Mouse (Mus musculus) liver, adult 2 months (tissue): ENCODE data around the gene Pla2g4e. TPM values are rescaled to one million over a fixed set of nuclear protein-coding genes. Genes with fewer than 3 reads are reported as not detected.

Source experiments
- DNase-seq: peaks from one replicate; pipeline ENCODE4 v3.0.0-alpha.2; 2011; ENCODE audit warnings: low read depth, low spot score; ENCODE audit errors: extremely low read depth
- H3K27ac ChIP-seq: fragments of 200-500 bp; replicated peaks from 2 replicates; pipeline ENCODE4 v1.5.1; 2012; ENCODE audit warnings: low read depth, mild to moderate bottlenecking, control low read depth, inconsistent platforms, low read length; ENCODE audit not compliant: insufficient read depth
- H3K27me3 ChIP-seq: fragments of 200-500 bp; 2 replicates; pipeline ENCODE4 v1.6.1; 2012; ENCODE audit warnings: mild to moderate bottlenecking, moderate library complexity, low read length, inconsistent platforms; ENCODE audit not compliant: control insufficient read depth, insufficient read depth
- H3K36me3 ChIP-seq: fragments of 200-500 bp; 2 replicates; pipeline ENCODE4 v1.6.1; 2012; ENCODE audit warnings: low read length, inconsistent platforms; ENCODE audit not compliant: control insufficient read depth, insufficient read depth
- H3K4me1 ChIP-seq: fragments of 200-500 bp; 2 replicates; pipeline ENCODE4 v1.6.1; 2011; ENCODE audit warnings: low read length; ENCODE audit not compliant: control insufficient read depth, insufficient read depth
- H3K4me3 ChIP-seq: fragments of 200-500 bp; 2 replicates; pipeline ENCODE4 v1.5.1; 2011; ENCODE audit warnings: low read depth, mild to moderate bottlenecking, control low read depth, low read length, moderate library complexity; ENCODE audit not compliant: insufficient read depth
- H3K79me2 ChIP-seq: fragments of 200-500 bp; 2 replicates; pipeline ENCODE4 v1.6.1; 2012; ENCODE audit warnings: inconsistent platforms, mild to moderate bottlenecking, low read length, moderate library complexity; ENCODE audit not compliant: control insufficient read depth, insufficient read depth
- H3K9ac ChIP-seq: fragments of 200-500 bp; 2 replicates; pipeline ENCODE4 v1.6.1; 2012; ENCODE audit warnings: low read depth, mild to moderate bottlenecking, control low read depth, inconsistent platforms, low read length
- CTCF ChIP-seq: fragments of 200-500 bp; IDR thresholded peaks from 2 replicates; pipeline ENCODE4 v1.5.1; 2011; ENCODE audit warnings: low read depth, low read length, control low read depth
- POLR2A ChIP-seq: fragments of 200-500 bp; IDR thresholded peaks from 2 replicates; pipeline ENCODE4 v1.6.1; 2011; ENCODE audit warnings: low read length, control low read depth; ENCODE audit not compliant: insufficient read depth; ENCODE audit errors: extremely low read depth
- WGBS: fragments of 180-500 bp; shearing (Covaris S2); methylation state at CpG from one replicate; pipeline ENCODE4 v1.1.7; 2018; 5-methylcytosine and 5-hydroxymethylcytosine counted together
- polyA plus RNA-seq: library from polyadenylated mRNA; depleted of rRNA; stranded (reverse); fragments of >200 nt; gene quantifications from 2 replicates; pipeline ENCODE4 v1.2.3, GENCODE M21; 2012
- total RNA-seq: library from RNA; depleted of rRNA; stranded (reverse); fragments of >200 nt; gene quantifications from 2 replicates; pipeline ENCODE4 v1.2.3, GENCODE M21; 2014

The Pla2g4e gene
- total and polyA plus RNA-seq, 2 experiments: not detected

DNA sequence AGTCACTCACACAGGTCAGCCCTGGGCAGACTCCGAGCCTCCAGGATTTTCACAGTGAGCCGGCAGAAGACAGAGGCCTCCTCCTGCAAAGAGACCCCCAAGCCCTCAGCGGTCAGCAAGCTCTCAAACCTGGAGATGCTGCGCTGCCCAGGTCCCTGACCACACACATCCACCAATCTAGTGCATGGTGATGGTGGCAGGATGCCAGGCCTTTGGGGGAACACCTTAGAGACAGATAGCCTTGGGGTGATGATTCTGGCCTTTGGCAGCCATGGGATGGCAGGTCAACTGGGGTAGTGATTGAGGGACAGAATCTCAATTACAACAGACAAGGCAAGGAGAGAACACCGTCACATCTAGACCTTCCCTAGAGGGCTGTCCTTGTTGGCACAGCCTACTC, 39.0 kb upstream of the Pla2g4e start:
- Histone ChIP-seq H3K4me3 (no peak overlapping the region), H3K79me2 (no peaks in the 10 kb centered on the region), H3K27ac (no peak overlapping the region), H3K4me1 (peaks cover 7% of the 10 kb centered on the region), H3K27me3 (no peaks in the 10 kb centered on the region), H3K9ac (no peak overlapping the region), H3K36me3 (no peaks in the 10 kb centered on the region)
- DNase-seq: no peak
- 85% methylated on average over 5 of the region's 5 CpGs for WGBS
- TF ChIP-seq CTCF (no peak), POLR2A (no peak)

DNA sequence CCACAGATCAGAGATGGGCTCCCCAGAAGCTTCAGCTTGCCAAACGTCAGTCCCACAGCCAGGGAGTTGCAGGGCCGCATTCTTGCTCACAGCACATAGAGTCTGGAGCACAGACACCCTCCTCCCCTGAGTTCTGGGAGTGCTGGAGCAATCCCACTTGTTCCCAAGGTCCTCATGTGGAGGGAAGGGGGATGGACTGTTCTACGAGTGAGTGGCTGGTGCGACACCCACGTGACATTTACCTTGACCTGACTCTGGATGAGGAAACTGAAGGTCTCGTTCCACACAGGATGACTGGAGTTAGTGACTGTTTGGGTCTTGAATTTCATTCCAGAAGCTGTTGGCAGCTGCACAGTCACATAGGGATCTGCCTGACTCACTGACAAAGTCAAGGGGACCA, 38.4 kb upstream of the Pla2g4e start:
- Histone ChIP-seq H3K4me3 (no peak overlapping the region), H3K4me1 (peaks cover 7% of the 10 kb centered on the region), H3K79me2 (no peaks in the 10 kb centered on the region), H3K36me3 (no peaks in the 10 kb centered on the region), H3K27ac (no peak overlapping the region), H3K9ac (no peak overlapping the region), H3K27me3 (no peaks in the 10 kb centered on the region)
- DNase-seq: peak; percentile 24
- WGBS: 57% methylated on average over 6 of the region's 6 CpGs
- TF ChIP-seq CTCF (no peak), POLR2A (no peak)

DNA sequence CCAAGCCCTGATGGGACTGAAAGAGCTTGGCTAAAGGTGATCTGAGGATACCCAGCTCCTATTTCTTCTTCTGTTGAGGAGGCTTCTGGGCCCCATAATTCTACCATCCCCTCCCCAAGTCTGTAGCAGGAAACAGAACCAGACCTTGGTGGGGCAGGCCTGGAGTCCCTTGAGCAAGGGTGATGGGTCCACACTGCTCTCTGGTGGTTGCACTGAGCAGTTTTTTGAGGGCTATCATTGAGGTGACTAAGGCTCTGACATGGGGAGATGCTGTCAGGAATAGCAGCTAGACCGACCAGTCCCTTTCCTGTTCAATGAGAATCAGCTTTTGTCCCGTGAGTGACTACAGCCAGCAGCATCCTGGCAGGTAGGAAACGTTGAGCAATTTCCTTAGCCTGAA, 36.1 kb upstream of the Pla2g4e start:
- 67% methylated on average over 3 of the region's 3 CpGs for WGBS
- no peak overlapping the region for H3K9ac ChIP-seq
- no peak for DNase-seq

DNA sequence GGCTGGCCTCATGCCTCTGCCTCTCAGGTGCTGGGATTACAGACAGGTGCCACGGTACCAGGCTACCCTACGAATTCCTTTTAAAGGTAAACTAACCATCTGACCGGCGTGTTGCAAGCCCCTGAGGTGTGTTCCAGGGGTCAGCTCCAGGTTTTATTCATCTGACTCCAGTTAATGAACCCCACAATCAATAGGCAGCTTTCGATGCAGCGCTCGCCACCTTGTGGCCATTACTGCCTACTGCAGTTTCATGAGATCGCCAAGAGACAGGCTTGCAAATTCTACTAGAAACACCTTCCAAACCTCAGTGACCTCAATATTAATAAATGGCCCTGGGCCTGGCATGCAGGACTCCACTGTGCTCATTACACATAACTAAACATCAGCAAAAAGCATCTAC, 34.8 kb upstream of the Pla2g4e start:
- TF ChIP-seq CTCF (peak; percentile 82), POLR2A (no peak)
- no peak overlapping the region for H3K4me3 ChIP-seq
- no peaks in the 10 kb centered on the region for H3K36me3 ChIP-seq
- DNase-seq: peak; percentile 48
- H3K27ac ChIP-seq: no peak overlapping the region
- H3K79me2 ChIP-seq: no peaks in the 10 kb centered on the region
- H3K9ac ChIP-seq: no peak overlapping the region
- peaks cover 4% of the 10 kb centered on the region for H3K4me1 ChIP-seq
- 5% methylated on average over 8 of the region's 8 CpGs for WGBS
- no peaks in the 10 kb centered on the region for H3K27me3 ChIP-seq

More for the DNA sequence above, 36.1 kb upstream of the Pla2g4e start:
- H3K4me3 ChIP-seq: no peak overlapping the region
- 0 out of 2 replicates have a peak, but pooled peaks have one; percentile 2 for TF ChIP-seq CTCF
- no peak for TF ChIP-seq POLR2A
- no peaks in the 10 kb centered on the region for H3K36me3 ChIP-seq
- H3K79me2 ChIP-seq: no peaks in the 10 kb centered on the region
- no peak overlapping the region for H3K27ac ChIP-seq
- H3K4me1 ChIP-seq: peaks cover 7% of the 10 kb centered on the region
- H3K27me3 ChIP-seq: no peaks in the 10 kb centered on the region

DNA sequence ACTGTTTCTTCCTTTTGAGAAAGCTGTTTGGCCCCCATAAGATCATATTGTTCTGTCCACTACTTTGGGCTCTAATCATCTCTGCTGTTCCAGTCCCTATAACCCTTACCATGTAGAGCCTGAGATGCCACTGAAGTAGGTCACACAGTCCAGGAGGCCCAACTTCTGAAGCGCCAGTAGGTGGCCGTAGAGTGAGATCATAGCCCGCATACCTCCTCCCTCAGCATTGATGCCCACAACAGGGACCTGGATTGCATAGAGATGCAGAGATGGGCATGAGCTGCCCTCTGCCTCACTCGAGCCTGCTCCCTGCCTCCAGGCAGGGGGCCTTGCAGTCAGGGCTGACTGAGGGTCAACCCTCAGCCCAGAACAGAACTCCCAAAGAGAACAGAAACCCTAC, 31.8 kb upstream of the Pla2g4e start:
- no peak overlapping the region for H3K9ac ChIP-seq
- TF ChIP-seq CTCF (no peak), POLR2A (no peak)
- H3K4me3 ChIP-seq: no peak overlapping the region
- H3K36me3 ChIP-seq: no peaks in the 10 kb centered on the region
- WGBS: 79% methylated on average over 4 of the region's 4 CpGs
- H3K27me3 ChIP-seq: no peaks in the 10 kb centered on the region
- no peak for DNase-seq
- H3K27ac ChIP-seq: no peak overlapping the region
- no peaks in the 10 kb centered on the region for H3K4me1 ChIP-seq
- no peaks in the 10 kb centered on the region for H3K79me2 ChIP-seq

DNA sequence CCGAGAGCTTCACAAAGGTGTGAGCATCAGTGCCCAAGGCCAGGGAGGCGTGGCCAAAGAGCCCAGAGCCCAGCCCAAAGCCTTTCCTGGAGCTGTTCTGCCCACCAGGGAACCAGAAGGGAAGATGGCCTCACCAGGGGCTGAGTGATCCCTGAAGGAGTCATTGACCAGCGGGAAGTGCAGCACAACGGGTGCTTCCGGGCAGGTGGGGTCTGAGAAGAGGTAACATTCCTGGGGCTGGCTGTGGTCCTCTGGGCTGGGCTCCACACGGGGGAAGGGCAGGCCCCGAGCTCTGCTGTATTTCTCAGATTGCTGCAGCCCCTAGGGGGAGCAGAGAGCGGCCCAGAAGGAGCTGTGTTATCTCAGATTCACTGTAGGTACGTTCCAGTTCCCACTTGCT, 23.5 kb upstream of the Pla2g4e start:
- H3K36me3 ChIP-seq: no peaks in the 10 kb centered on the region
- WGBS: 6% methylated on average over 9 of the region's 9 CpGs
- H3K27me3 ChIP-seq: no peaks in the 10 kb centered on the region; the same call in 1 of the 2 replicates
- H3K4me3 ChIP-seq: no peak overlapping the region
- no peak for DNase-seq
- no peaks in the 10 kb centered on the region for H3K4me1 ChIP-seq
- H3K27ac ChIP-seq: no peak overlapping the region
- H3K9ac ChIP-seq: no peak overlapping the region
- TF ChIP-seq POLR2A (no peak), CTCF (no peak)
- no peaks in the 10 kb centered on the region for H3K79me2 ChIP-seq
